Mouse (Mus musculus): ENCODE measurements around the gene Gm42878. TPM values are rescaled to one million over a fixed set of nuclear protein-coding genes. Genes with fewer than 3 reads are reported as not detected.

Gm42878 gene
- polyA plus RNA-seq, 1 experiment from 2014 or later: not detected

DNA sequence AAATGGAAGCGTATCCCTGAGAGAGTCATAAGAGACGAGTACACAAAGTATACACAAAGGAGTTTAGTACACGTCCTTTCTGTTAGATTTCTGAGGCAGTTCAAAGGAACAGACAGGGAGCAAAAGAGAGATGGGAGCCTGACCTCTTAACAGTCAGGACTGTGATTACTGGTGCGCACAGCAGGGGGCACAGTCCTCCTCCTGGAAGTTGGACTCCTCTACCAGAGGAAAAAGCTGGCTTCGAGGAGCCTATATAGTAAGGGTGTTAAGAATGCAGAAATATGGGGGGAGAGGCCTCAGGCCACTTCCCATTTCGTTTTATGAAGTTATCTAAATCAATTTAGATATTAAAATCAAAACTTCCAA is 1.2 kb upstream of the Gm42878 start:
- WGBS: 46% methylated on average over 6 of the region's 6 CpGs
- Histone ChIP-seq H3K4me1 (peaks cover 28% of the 10 kb centered on the region), H3K27me3 (no peaks in the 10 kb centered on the region), H3K9me3 (no peaks in the 10 kb centered on the region), H3K27ac (replicated peaks) (no peak overlapping the region), H3K4me2 (replicated peaks) (peak overlapping the region; percentile 79), H3K9ac (replicated peaks) (peak overlapping the region; percentile 96), H3K4me3 (peak overlapping the region; percentile 100), H3K36me3 (no peaks in the 10 kb centered on the region)
- no peak for ATAC-seq (ENCODE audit: low FRiP score, low read depth)

DNA sequence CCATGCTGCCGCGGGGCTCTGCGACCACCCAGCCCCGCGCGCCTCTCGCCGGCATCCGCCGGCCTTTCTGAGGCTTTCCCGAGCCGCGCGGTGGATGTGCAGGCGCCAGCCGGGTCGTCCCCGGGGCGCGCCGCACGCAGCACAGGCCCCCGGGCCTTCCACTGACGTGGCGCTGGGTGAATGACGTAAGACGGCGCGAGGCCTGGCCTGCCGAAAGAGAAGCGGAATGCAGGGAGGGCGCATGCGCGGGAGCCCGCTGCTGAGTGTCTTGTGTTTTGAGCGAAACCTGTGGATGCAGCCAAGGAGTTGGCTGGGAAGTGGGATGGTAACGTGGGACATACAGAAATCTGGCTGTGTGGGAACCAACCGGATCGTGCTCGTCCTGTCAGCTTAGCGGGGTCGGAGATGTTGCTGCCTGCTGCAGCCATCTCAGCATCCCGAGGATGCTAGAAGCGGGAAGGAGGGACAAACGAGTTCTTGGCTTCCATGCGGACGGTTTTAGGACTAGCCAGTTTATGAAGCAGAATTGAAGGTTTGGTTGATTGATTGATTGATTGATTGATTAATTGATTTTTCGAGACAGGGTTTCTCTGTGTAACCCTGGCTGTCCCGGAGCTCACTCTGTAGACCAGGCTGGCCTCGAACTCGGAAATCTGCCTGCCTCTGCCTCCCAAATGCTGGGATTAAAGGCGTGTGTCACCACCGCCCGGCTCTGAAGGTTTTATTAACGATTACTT is 679 bp upstream of the Gm42878 start, which contains the start of gene Mapkapk5:
Gene Mapkapk5 (minus strand): TSS at position 113 of the 737 bp plus-strand sequence.
- WGBS: 2% methylated on average over 53 of the region's 55 CpGs
- Histone ChIP-seq H3K9me3 (no peaks in the 10 kb centered on the region), H3K9ac (replicated peaks) (peak within 1 kb of the TSS; percentile 96), H3K36me3 (no peaks in the 10 kb centered on the region), H3K27ac (replicated peaks) (peak within 1 kb of the TSS; percentile 97), H3K4me2 (replicated peaks) (peak within 1 kb of the TSS; percentile 79), H3K4me1 (peaks cover 28% of the 10 kb centered on the region), H3K4me3 (peak within 1 kb of the TSS; percentile 100), H3K27me3 (no peaks in the 10 kb centered on the region)
- ATAC-seq (ENCODE audit: low FRiP score, low read depth): peak; percentile 95

DNA sequence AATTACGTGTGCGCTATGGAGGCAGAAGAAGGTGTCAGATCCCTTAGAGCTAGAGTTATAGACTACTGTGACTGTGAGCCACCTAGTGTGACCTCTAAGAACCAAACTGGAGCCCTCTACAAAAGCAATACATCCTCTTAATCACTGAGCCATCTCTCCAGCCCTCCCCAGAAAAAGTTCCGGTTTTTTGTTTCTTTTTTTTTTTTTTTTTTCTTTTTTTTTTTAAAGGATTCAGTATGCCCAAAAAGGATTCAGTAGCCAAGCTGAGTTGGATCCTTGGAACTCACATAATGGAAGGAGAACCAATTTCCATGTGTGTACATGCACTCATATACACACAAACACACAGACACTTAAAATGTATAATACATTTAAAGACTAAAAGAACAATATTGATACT is 1.9 kb downstream of the Gm42878 start:
- no peaks in the 10 kb centered on the region for H3K27me3 ChIP-seq
- no peak overlapping the region; the same call in 1 of the 2 replicates for H3K4me2 ChIP-seq (replicated peaks)
- no peak overlapping the region for H3K9ac ChIP-seq (replicated peaks)
- no peak overlapping the region for H3K4me3 ChIP-seq
- ATAC-seq (ENCODE audit: low FRiP score, low read depth): no peak
- H3K27ac ChIP-seq (replicated peaks): no peak overlapping the region
- peaks cover 28% of the 10 kb centered on the region for H3K4me1 ChIP-seq
- H3K9me3 ChIP-seq: no peaks in the 10 kb centered on the region
- H3K36me3 ChIP-seq: 0 out of 2 replicates have a peak, but pooled peaks cover 6% of the 10 kb centered on the region
- 77% methylated on average over 3 of the region's 3 CpGs for WGBS

DNA sequence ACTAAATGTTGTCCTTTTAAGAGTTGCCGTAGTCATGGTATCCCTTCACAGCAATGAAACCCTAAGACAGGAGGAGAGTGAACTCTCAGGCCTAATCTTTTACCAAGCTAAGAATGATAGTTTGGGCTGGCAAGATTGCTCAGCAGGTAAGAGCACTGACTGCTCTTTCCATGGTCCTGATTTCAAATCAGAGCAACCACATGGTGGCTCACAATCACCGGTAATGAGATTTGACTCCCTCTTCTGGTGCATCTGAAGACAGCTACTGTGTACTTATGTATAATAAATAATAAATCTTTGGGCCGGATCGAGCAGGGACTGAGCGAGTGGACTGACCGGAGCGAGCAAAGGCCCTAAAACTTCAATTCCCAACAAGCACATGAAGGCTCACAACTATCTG is 4.0 kb downstream of the Gm42878 start:
- H3K36me3 ChIP-seq: peaks cover 17% of the 10 kb centered on the region
- no peak for ATAC-seq (ENCODE audit: low FRiP score, low read depth)
- no peaks in the 10 kb centered on the region for H3K27me3 ChIP-seq
- H3K9me3 ChIP-seq: no peaks in the 10 kb centered on the region
- H3K9ac ChIP-seq (replicated peaks): no peak overlapping the region
- 90% methylated on average over 7 of the region's 7 CpGs for WGBS
- H3K4me3 ChIP-seq: no peak overlapping the region
- no peak overlapping the region for H3K4me2 ChIP-seq (replicated peaks)
- peaks cover 23% of the 10 kb centered on the region for H3K4me1 ChIP-seq
- no peak overlapping the region for H3K27ac ChIP-seq (replicated peaks)

DNA sequence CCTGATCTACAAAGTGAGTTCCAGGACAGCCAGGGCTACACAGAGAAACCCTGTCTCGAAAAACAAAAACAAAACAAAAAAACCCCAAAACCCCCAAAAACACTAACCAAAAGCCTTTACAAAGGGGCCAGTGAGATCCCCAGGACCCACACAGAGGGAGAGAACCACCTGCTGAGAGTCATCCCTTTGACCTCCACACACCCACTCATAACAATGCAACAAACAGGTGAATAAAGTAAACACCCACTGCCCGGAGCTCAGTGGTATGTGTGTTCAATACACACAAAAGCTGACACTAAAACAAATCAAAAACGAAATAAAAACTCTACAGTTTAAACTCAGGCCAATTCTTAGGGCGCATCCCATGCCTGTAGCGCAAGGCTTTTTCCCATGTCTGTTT is 5.2 kb downstream of the Gm42878 start:
- peaks cover 29% of the 10 kb centered on the region for H3K36me3 ChIP-seq
- no peak overlapping the region for H3K9ac ChIP-seq (replicated peaks)
- H3K4me2 ChIP-seq (replicated peaks): no peak overlapping the region
- peaks cover 22% of the 10 kb centered on the region for H3K4me1 ChIP-seq
- no peaks in the 10 kb centered on the region for H3K9me3 ChIP-seq
- no peaks in the 10 kb centered on the region for H3K27me3 ChIP-seq
- WGBS: 96% methylated on average over 5 of the region's 5 CpGs
- ATAC-seq (ENCODE audit: low FRiP score, low read depth): no peak
- no peak overlapping the region for H3K4me3 ChIP-seq
- H3K27ac ChIP-seq (replicated peaks): no peak overlapping the region

DNA sequence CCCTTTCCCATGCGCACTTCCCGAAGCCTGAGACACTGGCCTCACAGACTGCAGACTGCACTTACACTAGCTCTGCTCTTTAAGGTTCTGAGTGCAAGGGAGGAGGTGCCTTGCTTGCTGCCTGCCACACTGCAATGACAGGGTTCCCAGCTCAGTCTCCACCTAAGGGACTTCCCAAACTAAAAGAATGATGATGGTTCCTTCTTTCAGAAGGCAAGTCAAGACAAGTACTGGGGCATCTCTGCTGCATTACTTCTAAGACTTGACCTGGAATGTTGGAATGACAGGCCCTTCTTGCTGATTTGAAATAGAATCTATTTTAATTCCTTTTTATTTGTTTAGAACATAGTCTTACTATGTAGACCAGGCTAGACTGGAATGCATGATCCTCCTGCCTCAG is 7.7 kb downstream of the Gm42878 start:
- ATAC-seq (ENCODE audit: low FRiP score, low read depth): no peak
- 81% methylated on average over 2 of the region's 2 CpGs for WGBS
- peaks cover 51% of the 10 kb centered on the region for H3K36me3 ChIP-seq

DNA sequence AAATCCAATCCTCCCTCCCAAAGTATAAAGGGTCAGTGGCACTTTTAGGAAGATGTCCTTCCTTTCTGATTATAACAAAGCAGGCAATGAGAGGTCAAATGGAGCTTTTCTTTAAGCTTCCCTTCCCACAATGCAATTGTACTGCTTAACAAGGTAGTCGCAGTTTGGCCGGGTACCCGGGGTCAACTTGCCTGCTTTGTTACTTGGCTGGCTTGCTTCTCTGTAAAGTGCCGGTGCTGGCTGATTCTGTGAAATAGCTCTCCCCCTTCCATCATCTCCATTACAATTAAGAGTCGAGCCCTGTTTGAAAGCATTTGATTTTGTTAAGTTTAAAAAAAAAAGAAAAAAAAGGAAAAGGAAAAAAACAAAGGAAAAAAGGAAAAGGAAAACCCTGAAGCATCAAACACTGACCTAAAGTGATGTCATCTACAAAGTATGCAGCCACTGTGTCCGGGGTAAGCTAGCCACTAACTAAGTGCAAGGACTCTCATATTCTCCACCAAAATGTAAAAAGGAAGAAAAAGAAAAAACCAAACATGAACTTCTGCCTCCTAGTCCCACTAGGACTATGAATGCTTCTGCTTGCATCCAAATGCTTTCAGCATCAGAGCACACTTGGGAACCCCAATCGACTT is 8.2 kb downstream of the Gm42878 start:
- peaks cover 57% of the 10 kb centered on the region for H3K36me3 ChIP-seq
- ATAC-seq (ENCODE audit: low FRiP score, low read depth): no peak
- WGBS: 65% methylated on average over 7 of the region's 7 CpGs
- H3K4me3 ChIP-seq: no peak overlapping the region
- H3K4me1 ChIP-seq: no peaks in the 10 kb centered on the region
- H3K9me3 ChIP-seq: no peaks in the 10 kb centered on the region
- H3K27me3 ChIP-seq: no peaks in the 10 kb centered on the region
- H3K27ac ChIP-seq (replicated peaks): no peak overlapping the region
- H3K9ac ChIP-seq (replicated peaks): no peak overlapping the region
- H3K4me2 ChIP-seq (replicated peaks): no peak overlapping the region

More for the DNA sequence above, 7.7 kb downstream of the Gm42878 start:
- Histone ChIP-seq H3K9ac (replicated peaks) (no peak overlapping the region), H3K9me3 (no peaks in the 10 kb centered on the region), H3K4me1 (peaks cover 4% of the 10 kb centered on the region; the same call in 1 of the 2 replicates), H3K4me3 (no peak overlapping the region), H3K4me2 (replicated peaks) (no peak overlapping the region), H3K27ac (replicated peaks) (no peak overlapping the region), H3K27me3 (no peaks in the 10 kb centered on the region)

DNA sequence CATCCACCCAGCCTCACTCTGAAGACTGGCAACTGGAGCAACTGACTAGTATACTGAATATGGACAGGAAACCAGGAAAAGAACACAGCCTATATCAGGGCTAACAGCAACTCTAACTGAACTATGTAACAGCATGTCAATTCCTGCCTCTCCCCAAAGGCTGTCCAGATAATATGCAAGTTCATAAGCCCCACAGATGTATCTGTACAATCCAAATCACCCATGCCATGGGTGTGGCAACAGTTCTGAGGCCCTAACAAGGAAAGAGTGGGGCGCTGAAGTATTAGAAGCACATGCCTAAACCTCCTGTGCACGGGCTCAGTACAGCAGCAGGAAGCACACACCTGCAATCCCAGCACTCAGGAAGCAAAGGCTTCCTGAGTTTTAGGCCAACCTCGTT is 10.2 kb downstream of the Gm42878 start:
- no peaks in the 10 kb centered on the region for H3K4me1 ChIP-seq
- peaks cover 74% of the 10 kb centered on the region for H3K36me3 ChIP-seq
- no peak overlapping the region for H3K4me3 ChIP-seq
- H3K9me3 ChIP-seq: no peaks in the 10 kb centered on the region
- H3K9ac ChIP-seq (replicated peaks): no peak overlapping the region
- no peak for ATAC-seq (ENCODE audit: low FRiP score, low read depth)
- no peaks in the 10 kb centered on the region for H3K27me3 ChIP-seq
- no peak overlapping the region for H3K4me2 ChIP-seq (replicated peaks)
- 94% methylated on average over 3 of the region's 3 CpGs for WGBS
- no peak overlapping the region for H3K27ac ChIP-seq (replicated peaks)

DNA sequence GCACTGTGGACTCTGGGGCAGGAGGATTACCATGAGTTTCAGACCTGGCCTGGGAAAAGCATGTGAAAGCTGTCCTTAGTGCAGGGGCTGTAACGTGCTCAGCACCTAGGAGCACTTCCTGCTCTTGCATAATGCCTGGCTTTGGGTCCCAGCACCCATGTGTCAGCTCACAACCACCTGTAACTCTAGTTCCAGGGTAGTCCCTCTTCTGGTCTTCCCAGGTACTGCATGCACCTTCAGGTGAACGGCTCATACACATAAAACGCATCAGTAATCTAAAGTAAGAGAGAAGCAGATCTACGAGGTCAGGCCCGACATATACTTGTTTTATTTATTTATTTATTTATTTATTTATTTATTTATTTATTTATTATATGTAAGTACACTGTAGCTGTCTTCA is 10.8 kb downstream of the Gm42878 start:
- WGBS: 94% methylated on average over 5 of the region's 5 CpGs
- Histone ChIP-seq H3K36me3 (peaks cover 80% of the 10 kb centered on the region), H3K4me1 (no peaks in the 10 kb centered on the region), H3K4me3 (no peak overlapping the region), H3K9me3 (no peaks in the 10 kb centered on the region), H3K27ac (replicated peaks) (no peak overlapping the region), H3K9ac (replicated peaks) (no peak overlapping the region), H3K27me3 (no peaks in the 10 kb centered on the region), H3K4me2 (replicated peaks) (no peak overlapping the region)
- ATAC-seq (ENCODE audit: low FRiP score, low read depth): no peak

DNA sequence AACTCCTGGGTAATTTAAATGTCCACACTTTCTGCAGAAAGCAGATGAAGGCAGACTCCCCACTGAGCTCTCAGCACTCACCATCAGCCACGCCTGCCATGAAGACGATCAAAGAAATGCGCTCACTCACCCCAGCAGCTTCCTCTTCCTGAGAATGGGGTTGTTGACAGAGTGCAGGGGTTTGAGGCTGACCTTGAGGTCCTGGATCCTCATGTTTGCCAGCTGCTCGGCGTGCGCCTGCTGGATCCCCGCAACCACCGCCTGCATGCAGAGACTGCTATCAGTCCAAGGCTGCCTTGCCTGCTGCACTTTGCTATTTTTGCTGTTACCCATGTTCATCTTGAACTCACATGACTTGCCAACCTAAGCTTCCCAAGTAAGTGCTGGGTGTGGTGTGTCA is 18.3 kb downstream of the Gm42878 start:
- no peaks in the 10 kb centered on the region for H3K9me3 ChIP-seq
- H3K27me3 ChIP-seq: no peaks in the 10 kb centered on the region
- 85% methylated on average over 8 of the region's 8 CpGs for WGBS
- ATAC-seq (ENCODE audit: low FRiP score, low read depth): no peak
- no peak overlapping the region for H3K27ac ChIP-seq (replicated peaks)
- H3K4me2 ChIP-seq (replicated peaks): no peak overlapping the region
- H3K36me3 ChIP-seq: peaks cover 80% of the 10 kb centered on the region
- no peaks in the 10 kb centered on the region for H3K4me1 ChIP-seq
- H3K9ac ChIP-seq (replicated peaks): no peak overlapping the region
- no peak overlapping the region for H3K4me3 ChIP-seq

DNA sequence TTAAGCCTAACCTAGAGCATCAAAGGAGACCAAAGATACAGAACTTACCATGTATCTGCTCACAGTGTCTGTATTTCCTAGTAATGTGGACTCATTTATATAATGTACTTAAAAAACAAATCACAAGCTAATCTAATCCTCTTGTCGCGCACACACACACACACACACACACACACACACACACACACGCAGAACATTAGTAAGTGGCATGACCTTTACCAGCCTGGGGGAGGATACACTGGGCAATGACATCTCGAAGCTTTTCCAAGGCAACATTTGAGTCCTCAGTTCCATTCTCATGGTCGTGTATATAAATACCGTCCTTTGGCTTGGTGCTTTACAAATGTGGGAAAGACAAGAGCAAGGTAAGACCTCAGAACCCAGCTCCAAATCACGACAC is 18.8 kb downstream of the Gm42878 start:
- H3K9me3 ChIP-seq: no peaks in the 10 kb centered on the region
- 90% methylated on average over 7 of the region's 7 CpGs for WGBS
- no peak overlapping the region for H3K27ac ChIP-seq (replicated peaks)
- peaks cover 79% of the 10 kb centered on the region for H3K36me3 ChIP-seq
- H3K4me2 ChIP-seq (replicated peaks): no peak overlapping the region
- no peak overlapping the region for H3K4me3 ChIP-seq
- no peaks in the 10 kb centered on the region for H3K4me1 ChIP-seq
- H3K27me3 ChIP-seq: no peaks in the 10 kb centered on the region
- H3K9ac ChIP-seq (replicated peaks): no peak overlapping the region
- ATAC-seq (ENCODE audit: low FRiP score, low read depth): no peak

DNA sequence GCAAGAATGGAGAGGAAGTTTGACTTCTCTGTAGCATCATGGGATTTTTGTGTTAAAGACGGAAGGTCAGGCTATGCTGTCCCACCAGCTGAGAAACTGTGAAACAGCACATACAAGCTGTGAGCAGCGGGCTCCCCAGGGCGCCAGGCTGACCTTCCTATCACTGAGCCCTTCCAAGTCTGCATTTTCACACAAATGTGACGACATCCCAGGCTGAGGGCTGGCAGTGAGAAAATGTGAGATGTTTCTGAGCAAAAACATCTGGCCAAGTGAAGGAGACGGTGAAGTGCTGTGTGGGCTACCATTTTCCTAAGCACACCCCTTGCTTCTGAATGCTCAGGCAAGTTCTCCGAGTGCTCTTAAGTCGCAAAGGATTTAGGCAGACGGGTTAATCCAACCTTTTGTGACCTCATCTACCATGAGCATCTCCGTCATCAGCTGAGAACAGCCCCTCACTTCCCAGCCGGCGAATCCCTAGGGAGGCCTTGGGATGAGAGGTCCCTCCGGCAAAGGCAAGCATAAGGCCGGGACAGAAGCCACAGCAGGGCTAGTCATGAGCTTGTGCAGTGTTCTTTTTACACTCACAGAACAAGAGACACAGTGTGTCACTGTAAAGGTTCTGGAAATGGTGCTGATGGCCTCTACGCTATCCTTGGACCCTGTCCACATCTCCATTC is 19.4 kb downstream of the Gm42878 start:
- Histone ChIP-seq H3K4me2 (replicated peaks) (no peak overlapping the region), H3K4me1 (no peaks in the 10 kb centered on the region), H3K4me3 (no peak overlapping the region), H3K9me3 (no peaks in the 10 kb centered on the region), H3K27ac (replicated peaks) (no peak overlapping the region), H3K9ac (replicated peaks) (no peak overlapping the region), H3K27me3 (no peaks in the 10 kb centered on the region), H3K36me3 (peaks cover 79% of the 10 kb centered on the region)
- ATAC-seq (ENCODE audit: low FRiP score, low read depth): no peak
- 87% methylated on average over 14 of the region's 14 CpGs for WGBS

Measured in midbrain, embryonic 12.5 days (tissue).